Mouse (Mus musculus) induced T-regulatory cell, adult 2 months (primary cell): Measurements from ENCODE around the gene Ltk.

Source experiments
- DNase-seq: peaks from one replicate; pipeline ENCODE4 v3.0.0-alpha.2; 2012; ENCODE audit warnings: low read depth

Gene Ltk

GRCm38 (mm10) chr2:119760251-119760650 is at the start of gene Ltk:
Gene Ltk, minus strand, starts transcription at chr2:119760431.
- DNase-seq, result no peak

DNA sequence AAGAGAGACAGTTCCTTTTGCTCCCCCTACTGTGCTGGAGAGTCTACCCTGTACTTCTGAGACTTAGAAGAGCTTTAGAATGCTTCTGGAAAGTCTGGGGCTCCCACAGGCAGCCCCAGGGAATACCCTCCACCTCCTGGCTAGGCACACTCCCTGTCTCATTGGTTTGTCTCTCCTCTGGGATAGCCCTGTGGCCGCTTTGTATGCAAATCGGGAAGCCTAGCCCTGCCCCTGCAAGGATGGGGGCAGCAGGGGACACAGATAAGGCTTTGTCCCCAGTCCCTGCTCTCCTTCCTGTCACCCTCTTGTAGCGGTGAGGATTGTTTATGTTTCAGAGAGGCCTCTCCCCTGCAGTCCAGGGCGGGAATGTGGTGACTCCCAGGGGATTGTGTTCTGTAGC is 48.6 kb upstream of the Ltk start:
- DNase-seq, result no peak

GRCm38 (mm10) chr2:119808438-119808837 is 48.2 kb upstream of the Ltk start:
- no peak for DNase-seq

DNA sequence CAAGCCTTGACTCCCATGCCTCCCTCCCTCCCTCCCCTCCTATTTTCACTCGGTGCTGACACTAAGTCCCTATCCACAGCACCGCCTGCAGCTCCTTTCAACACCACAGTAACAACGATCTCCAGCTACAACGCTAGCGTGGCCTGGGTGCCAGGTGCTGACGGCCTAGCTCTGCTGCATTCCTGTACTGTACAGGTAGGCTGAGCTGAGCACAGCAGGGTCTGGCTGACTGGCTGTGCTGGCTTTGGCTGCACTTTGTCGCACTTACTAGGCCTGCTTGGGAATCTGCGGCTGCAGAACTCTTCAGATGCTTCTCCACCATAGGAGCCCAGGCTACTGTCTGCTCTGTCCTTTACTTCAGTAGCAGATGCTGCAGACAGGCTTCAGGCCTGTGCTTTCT is 45.3 kb upstream of the Ltk start:
- no peak for DNase-seq

DNA sequence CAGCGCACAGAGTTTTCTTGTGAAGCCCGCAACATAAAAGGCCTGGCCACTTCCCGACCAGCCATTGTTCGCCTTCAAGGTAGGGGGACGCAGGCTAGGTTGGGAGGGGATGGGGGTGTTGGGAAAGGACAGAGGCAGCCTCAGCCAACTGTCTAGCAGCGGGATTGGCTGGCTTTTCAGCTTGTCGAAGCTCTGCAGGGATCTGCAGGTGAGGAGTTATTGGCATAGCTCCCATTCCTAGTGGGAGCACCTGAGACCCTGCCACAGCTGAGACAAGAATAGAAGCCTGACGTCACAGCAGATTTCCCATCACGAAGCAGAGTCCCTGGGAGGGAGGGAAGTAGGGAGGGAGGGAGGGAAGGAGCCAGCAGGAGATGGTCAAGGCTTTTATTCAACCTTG is 44.5 kb upstream of the Ltk start:
- no peak for DNase-seq

GRCm38 (mm10) chr2:119804275-119804628 is 44.0 kb upstream of the Ltk start:
- no peak for DNase-seq

DNA sequence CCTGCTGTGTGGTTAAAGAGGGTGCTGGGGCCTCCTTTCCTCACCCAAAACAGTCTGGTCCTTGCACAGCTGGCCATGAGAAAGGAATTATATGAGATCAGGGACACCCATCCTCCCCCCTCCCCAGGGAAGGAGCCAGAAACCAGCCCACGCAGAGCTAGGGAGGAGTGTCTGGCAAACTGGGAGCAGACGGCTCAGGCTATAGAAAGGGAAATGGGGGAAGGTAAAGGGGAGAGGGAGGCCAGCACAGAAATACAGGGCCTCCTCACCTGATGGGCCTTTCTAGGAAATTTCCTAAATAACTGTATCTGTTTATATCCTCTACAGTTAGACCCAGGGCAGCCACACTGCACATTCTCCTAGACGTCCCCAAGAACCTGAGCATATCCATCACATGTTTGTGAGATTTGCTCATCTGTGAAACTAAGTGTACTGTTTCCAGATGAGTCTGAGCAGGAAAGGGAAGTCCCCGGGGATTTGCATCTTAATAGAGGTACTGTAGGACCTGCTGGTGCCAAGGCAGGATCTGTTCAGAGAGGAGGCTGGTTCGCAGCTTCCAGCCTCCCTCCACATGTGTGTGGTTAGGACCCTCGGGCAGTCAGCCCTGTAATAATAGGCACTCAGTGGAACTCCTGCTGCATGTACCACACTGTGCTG is 43.5 kb upstream of the Ltk start:
- no peak for DNase-seq

DNA sequence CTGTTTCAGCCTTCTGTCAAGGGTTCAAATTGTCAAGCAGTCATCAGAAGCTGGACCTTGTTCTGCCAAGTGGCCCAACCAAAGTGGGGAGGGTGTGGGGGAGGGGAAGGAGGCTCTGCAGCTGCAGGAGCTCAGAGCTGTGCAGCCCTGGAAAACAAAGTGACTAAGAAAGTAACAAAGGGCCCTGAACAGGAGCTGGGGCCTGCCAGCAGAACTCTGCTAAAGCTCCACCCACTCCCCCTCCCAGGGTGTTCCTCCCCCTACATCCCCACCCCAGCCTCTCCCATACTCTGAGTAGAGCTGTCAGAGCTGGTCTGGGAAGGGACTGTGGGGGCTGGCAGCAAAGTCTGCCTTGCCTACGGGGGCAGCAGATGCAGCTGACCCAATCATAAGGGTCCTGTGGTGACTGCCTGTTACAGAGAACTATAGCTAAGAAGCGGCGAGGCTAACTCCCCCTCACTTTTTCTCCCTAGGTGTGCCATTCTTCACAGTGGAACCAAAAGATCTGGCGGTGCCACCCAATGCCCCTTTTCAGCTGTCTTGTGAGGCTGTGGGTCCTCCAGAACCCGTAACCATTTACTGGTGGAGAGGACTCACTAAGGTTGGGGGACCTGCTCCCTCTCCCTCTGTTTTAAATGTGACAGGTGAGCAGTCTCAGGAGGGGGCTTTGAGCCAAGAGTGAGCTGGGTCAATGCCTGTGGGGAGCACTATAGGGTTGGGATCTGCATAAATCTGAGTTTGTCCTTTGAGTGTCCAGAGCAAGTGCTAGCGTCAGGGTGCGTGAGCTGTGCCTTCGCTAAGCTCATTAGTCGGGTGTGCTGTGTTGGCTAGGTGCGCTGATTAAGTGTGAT is 42.8 kb upstream of the Ltk start:
- DNase-seq, result no peak

DNA sequence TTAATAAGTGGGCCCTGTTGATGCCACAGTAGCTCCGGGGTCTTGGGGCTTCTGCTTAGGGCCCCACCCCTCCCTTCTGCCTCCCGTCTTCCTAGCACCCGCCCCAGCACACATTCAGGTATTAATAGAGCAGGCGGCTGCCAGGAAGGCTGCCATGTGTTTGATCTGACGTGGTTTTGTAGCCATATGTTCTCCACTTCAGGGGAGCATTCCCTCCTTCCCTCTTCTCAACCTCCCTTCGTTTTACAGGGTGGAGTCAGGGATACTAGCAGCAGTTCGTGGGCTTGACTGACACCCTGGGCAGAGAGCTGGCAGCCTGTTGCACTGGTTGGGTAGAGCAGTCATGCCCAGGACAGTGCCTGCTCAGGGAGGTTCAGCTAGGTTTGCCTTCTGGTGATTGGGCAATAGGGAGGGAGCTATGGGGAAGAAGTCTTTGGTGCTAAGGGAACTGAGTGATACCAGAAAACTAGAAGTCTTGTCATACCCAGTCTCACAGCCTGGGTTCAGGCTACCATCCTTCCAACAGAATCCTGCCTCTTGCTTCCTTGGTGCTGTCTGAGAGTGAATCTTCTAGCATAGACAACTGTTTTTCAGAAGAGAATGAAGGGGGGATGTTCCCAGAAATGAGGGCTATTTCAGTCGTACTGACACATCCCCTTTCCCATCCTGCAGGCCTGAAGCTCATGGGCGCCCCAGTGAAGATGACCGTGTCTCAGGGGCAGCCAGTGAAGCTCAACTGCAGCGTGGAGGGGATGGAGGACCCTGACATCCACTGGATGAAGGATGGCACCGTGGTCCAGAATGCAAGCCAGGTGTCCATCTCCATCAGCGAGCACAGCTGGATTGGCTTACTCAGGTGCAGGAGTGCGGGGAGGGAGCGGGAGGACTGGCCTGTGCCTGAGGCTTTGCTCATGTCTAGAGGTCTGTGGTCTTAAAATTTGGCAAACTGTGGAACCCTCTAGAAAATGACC is 40.9 kb upstream of the Ltk start:
- no peak for DNase-seq

DNA sequence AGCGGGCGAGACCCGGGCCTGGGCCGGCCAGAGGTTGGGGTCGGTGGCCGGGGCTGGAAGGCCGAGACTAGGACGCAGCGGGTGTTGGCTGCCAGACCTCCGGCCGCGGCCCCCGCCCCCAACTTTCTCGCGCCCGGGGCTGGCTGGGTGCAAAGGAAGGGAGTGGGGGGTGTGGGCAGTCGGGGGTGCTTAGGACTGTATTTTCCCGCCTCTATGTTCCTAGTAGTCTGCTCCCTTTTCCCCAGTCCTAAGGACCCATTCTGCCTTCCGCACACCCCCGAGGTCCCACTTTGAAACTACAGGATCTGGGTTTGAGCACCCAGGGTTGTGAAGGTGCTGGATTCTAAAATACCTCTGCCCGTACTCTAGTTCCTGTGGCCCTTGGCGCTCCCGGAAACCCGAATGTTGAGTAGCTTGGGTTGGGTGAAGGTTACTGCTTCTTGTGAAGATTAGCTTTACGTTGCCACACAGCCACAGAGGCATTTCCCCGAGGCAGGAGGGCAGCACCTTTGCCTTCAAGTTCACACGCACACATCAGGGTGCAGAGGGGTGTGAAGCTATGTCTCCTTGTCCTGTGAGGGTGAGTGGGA is 39.8 kb upstream of the Ltk start:
- peak; percentile 71 for DNase-seq

- DNase-seq, result peak; percentile 63
Observed at GRCm38 (mm10) chr2:119799181-119799960, 39.1 kb upstream of the Ltk start.

GRCm38 (mm10) chr2:119798246-119798927 is 38.2 kb upstream of the Ltk start:
- peak; percentile 57 for DNase-seq

GRCm38 (mm10) chr2:119797279-119797783 is 37.1 kb upstream of the Ltk start, which contains the start of gene Tyro3:
Gene Tyro3, plus strand, starts transcription at chr2:119797733.
- no peak for DNase-seq

- no peak for DNase-seq
Observed at GRCm38 (mm10) chr2:119789996-119790395, 29.8 kb upstream of the Ltk start.

DNA sequence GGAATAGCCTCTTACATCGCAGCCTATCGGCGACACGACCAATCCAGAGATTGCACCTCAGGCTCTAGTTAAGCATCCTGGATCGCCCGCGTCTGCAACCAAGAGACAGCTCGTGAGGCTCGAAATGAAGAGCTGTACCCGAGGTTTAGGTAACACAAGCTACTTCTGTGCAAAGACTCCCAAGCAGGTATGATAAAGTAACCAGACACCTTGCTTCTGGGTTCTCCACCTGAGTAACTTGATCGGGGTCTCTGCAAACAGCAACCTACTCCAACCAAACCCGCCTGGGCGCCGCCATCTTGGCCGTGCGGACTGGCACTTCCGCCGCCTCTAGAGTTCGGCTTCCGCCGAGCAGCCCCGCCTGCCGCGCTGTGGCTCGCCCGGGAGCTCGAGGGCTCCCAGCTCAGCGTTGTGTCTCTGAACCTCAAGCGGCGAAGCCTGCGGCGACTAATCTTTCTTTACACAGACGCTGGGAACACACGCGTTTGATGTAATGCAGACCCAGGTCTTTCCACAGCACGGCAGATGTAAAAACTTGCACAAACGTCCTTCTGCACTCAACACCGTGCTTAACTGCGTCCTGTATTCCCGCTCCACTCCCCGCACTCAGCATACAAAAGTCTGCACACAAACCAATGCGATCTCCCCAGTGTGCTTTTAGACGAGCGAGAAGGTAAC is 27.1 kb upstream of the Ltk start, which contains the start of gene Rpap1:
Gene Rpap1 (minus strand): TSS at position 332 of the 678 bp plus-strand sequence.
- peak; percentile 86 for DNase-seq

- no peak for DNase-seq
Observed at GRCm38 (mm10) chr2:119767246-119767645, 7.0 kb upstream of the Ltk start.

GRCm38 (mm10) chr2:119763924-119764323 is 3.7 kb upstream of the Ltk start:
- no peak for DNase-seq

GRCm38 (mm10) chr2:119762276-119762675 is 2.0 kb upstream of the Ltk start:
- no peak for DNase-seq
